Mouse (Mus musculus) erythroblast, adult 5-6 weeks (primary cell): Measurements from ENCODE around the gene Lsp1. TPM values are rescaled to one million over a fixed set of nuclear protein-coding genes. Genes with fewer than 3 reads are reported as not detected.

Source experiments
- ATAC-seq: replicated peaks from 2 replicates; pipeline ENCODE4 v1.8.0; 2016; ENCODE audit warnings: moderate number of reproducible peaks, mild to moderate bottlenecking, moderate TSS enrichment, inconsistent platforms; ENCODE audit not compliant: poor library complexity, low FRiP score, severe bottlenecking
- total RNA-seq, 2 experiments: library from RNA; stranded (forward) in 1 of 2; stranded (reverse) in 1 of 2; fragments of 150-400 nt in 1 of 2; fragments of 200-764, 138-1000 nt in 1 of 2; gene quantifications; 2 replicates each; pipeline versions ENCODE4 v1.2.3 to v1.2.4; 2015 to 2017; ENCODE audit warnings: low replicate concordance in 2 of 2

Gene Lsp1
- total RNA-seq, 2 experiments from 2014 or later, result 119 to 120 TPM

DNA sequence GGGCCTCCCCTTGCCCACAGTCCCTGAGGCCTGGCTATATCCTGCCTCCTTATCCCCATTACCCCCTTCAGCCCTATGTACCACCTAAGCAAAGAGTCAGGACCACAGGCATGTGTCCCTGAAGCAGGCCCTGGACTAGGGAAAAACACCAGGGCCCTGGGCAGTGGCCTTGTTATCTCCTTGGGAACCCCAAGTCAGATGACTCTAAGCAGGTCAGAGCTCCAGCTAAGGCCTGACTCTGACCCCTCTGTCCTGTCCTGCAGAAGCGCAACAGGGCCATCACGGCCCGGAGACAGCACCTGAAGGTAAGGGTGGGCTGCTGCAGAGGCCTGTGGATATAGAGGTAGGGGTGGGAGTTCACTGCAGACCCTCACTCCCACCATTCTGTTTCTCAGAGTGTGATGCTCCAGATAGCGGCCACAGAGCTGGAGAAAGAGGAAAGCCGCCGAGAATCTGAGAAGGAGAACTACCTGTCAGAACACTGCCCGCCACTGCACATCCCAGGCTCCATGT, 17.6 kb upstream of the Lsp1 start:
- no peak for ATAC-seq

GRCm38 (mm10) chr7:142443474-142443873, 17.1 kb upstream of the Lsp1 start:
- ATAC-seq, result no peak

DNA sequence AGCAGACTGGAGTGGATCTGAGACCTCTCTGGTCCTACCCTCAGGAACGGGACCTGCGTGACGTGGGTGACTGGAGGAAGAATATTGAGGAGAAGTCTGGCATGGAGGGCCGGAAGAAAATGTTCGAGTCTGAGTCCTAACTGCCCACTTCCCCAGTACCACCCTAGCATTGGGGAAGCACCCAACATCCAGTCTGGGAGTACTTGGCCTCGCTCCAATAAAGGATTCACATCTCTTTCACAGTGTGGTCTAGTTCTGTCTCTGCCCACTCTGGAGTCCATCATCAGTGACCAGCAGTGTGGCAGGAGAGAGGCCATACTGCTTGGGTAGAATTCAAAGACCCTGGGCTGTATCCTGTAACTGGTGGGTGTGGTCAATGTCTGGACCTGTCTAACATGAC, 16.4 kb upstream of the Lsp1 start:
- ATAC-seq, result no peak

DNA sequence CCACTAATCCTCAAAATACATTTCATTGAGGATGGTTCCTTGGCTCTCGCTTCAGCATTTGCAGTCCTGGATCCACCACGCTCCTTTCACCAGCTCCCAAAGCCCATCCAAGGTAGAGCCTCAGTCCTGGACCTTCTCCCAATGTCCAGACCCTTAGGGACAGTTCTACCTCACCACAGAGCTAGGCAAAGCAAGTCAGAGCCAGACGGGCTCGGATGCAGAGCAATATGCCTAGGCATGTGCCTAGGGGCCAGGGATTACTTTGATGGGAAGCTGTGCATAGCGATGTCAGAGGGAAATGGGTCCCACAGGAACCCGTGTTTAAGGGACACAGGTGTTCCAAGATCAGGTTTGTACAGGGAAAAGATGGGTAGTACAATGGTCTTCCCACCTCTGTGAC, 15.3 kb upstream of the Lsp1 start:
- ATAC-seq, result no peak

DNA sequence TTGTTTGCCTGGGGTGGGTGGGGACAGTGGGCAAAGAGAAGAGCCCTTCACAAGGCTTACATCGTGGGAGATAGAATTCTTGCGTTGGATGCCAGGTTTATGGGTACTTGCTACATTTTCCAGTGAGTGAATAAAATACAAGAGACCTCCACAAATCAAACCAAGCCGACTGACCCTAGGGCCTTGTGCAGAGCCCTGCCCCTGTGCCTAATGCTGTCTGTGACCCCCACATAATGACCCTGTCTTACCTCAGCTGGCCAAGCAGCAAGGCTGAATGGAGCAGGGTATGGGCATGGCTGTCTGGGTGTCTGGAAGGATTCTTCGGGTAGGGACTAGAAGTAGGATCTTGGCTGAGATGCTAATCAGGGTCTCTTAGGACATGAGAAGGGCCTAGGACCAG, 14.3 kb upstream of the Lsp1 start:
- ATAC-seq, result no peak

DNA sequence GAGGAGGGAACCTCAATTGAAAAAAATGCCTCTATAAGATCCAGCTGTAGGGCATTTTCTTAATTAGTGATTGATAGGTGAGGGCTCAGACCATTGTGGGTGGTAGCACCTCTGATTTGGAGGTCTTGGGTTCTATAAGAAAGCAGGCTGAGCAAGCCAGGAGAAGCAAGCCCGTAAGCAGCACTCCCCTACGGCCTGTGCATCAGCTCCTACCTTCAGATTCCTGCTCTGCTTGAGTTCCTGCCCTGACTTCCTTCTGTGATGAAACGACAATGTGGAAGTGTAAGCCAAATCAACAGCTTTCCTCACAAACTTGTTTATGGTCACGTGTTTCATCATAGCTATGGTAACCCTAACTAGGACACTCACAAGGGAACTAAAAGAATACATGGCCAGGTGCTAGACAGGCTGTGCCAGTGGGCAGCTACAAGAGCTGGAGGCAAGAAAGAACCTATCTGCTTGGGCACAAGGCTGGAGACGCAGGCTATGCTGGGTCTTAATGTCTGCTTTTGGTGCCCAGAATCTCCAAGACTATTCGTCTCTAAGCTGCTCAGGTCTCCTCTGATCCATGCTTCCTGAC, 11.5 kb upstream of the Lsp1 start:
- no peak for ATAC-seq

DNA sequence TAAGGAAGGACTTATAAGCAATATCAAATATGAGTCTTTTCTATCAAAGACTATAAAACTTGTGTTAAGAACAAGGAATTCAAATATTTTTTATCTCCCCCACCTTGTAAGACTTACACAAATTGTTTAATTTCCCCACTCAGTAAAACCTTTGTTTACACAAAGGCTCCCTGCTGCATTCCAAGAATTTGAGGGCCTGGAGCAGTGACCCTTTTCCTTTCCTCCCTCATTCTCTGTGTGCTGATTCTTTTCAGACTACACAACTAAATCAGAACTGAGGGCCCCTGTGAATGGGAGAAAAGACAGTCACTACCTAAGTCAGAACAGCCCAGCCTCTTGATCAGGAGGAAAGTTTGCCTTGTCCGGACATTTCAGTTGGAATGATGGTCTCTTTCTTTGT, 5.9 kb upstream of the Lsp1 start:
- ATAC-seq, result no peak

DNA sequence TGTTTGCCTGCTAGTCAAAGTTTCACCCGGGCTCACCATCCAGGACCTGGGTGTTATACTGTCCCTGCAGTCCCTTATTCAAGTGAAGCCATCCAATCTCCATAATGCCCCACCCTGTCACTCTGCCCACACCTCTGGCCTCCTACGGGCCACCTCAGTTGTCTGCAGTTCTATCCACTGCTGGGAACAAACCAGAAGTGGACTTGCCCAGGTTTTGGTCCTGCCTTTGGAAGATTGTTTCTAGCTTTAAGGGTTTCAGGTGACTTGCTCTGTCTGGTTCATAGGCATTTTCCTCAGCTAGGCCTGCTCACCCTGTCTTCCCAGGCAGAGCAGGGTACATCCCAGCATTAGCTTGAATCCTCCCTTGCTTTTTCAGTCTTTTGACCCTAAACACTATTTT, 5.4 kb upstream of the Lsp1 start:
- no peak for ATAC-seq

GRCm38 (mm10) chr7:142456806-142457205, 3.8 kb upstream of the Lsp1 start:
- ATAC-seq, result no peak

- no peak for ATAC-seq
Measured at GRCm38 (mm10) chr7:142457227-142457811, 3.3 kb upstream of the Lsp1 start.

- no peak for ATAC-seq
Measured at GRCm38 (mm10) chr7:142458026-142458425, 2.6 kb upstream of the Lsp1 start.

DNA sequence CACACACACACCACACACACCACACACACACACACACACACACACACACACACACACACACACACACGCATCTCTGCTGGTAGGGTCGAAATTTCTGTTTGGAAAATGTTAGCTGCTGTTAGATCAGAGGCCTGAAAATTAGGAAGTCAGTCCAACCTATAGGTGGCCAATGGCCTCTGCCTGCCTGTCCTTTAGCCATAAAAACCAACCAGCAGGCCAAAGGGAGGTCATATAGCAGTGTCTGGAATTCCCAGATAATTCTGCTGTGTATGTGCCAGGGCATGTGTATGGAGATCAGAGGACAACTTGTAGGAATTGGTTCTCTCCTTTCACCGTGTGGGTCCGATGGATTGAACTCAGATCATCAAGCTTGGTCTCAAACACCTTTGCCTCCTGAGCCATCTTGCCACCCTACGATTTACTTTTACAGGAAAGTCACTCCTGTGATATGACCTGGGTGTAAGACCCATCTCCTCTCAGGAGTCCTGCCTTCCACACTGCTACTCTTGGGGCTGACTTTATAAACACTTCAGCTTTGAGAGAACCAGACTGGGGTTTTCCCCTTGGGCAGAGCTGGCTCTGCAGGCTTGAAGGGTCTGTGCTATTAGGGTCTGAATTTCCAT, 1.8 kb upstream of the Lsp1 start:
- ATAC-seq, result no peak

GRCm38 (mm10) chr7:142459299-142459691, 1.3 kb upstream of the Lsp1 start:
- no peak for ATAC-seq

DNA sequence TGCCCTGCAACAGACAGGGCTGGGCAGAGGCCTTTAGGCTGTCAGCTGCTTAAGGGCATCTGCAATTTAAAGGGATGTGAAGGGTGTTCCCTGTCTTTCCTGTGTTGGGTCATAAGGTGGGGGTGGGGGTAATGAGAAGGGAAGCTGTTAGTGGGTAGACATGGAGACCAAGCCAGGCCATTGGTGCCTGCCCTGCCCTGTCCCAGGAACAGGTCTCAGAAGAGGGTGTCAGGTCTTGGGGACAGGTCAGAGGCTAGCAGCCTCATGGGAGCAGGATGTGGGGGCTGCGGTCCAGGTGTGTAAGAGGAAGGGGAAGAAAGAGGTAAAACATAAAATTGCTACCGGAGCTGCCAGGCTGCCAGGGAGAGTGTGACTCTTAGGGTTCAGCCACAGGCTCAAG, 837 bp downstream of the Lsp1 start:
- ATAC-seq, result no peak

- ATAC-seq, result no peak
Measured at GRCm38 (mm10) chr7:142462190-142462589, 1.6 kb downstream of the Lsp1 start.

GRCm38 (mm10) chr7:142462594-142463078, 2.0 kb downstream of the Lsp1 start:
- ATAC-seq, result no peak

DNA sequence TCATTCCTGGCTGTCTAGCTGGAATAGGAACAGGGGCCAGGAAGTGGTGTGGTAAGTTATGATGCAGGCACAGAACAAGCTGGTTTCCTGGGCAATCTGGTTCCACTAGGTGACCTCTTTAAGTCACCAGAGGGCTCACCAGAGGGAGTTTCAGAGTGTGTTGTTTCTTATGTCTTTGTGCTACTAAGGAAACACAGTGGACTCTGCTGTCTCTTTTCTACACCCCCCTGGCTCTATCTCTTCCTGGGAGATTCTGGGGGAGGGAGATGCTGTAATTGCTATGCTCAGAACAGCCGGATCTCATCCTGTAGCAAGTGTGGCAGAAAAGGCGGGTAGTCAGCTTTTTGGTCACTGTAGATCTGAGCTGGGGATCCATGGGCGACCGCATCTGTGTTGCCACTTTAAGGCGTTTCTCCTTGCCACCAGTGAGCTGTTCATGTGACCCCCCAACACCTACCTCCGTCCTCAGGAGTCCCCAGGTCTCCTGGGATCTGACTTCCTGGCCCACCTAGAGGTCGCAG, 9.6 kb downstream of the Lsp1 start:
- ATAC-seq, result no peak

GRCm38 (mm10) chr7:142470808-142471413, 10.3 kb downstream of the Lsp1 start:
- no peak for ATAC-seq

GRCm38 (mm10) chr7:142471414-142471861, 10.8 kb downstream of the Lsp1 start:
- no peak for ATAC-seq

- no peak for ATAC-seq
Measured at GRCm38 (mm10) chr7:142471884-142472570, 11.4 kb downstream of the Lsp1 start.
